Mouse (Mus musculus): Measurements from ENCODE around the gene Gpat3.

DNA sequence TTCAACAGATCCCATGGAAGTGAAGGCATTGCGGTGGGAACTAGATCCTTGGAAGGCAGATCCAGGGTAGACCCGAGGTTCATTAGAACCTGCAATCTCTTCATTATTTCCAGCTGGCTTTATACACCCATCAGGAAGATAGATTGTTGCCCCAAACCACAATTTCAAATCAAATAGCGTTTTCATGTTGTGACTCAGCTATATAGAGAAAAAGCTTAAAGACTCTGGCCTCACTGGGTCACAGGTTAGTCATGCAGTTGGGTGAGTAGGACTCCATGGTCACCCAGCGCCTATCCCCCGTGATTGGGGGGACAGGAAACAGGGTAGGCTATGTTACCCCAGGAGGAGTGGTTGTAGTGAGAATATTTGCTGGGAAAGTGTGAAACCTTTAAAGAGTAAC lies 69.9 kb downstream of the Gpat3 start:
- TF ChIP-seq POLR2A (IDR thresholded peaks at IDR 0.05; ENCODE audit: borderline replicate concordance, low read depth, low read length) (no peak), CTCF (IDR thresholded peaks at IDR 0.05; ENCODE audit: low read depth, low read length) (no peak)
